Comparison of ENCODE assay signal across 8 mouse cellular contexts in the genomic region with DNA sequence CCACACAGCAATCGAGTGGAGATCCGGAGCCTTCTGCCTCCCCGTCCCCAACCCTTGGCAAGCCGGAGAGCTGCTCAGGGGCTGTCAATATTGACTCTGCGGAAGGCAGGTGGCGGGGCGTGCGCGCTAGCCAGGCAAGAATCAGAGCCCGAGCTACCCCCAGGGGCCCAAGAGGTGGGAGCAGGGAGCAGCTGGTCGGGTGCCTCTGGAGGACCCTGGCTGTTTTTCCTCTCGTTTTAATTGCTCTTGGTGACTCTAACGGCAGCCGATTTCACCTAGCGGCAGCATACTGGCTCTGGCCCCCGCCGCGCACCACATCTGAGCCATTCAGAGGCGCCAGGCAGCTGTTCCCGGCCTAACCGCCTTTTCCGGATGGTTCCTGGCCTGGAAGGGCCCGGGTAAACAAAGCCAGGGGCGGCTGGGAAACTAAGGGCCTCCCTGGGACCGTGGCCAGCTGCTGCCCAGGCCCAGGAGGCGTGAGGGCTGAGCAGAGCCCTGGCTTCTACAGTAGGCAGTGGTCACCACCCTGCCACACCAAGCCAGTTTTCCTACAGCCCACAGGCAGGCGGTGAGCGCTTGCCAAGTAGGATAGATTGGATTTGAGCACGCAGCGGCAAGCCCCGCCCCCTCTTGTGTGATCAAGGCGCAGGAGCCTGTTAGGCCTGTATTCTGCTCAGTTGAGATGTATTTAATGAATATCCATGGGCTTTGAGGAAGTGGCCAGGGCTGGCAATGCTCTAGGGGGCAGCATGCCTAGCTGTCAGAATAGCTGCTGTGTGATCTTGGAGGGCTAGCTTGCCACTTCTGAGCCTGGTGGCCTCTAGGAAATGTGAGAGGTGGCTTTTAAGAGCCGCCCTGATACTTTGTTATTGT.
A peak's percentile ranks its signal among the peaks of the same experiment; 100 is the strongest.
DNase-seq lines count a peak whose midpoint lies in the region; ATAC-seq lines count a peak whose summit lies in the region.

No protein-coding gene starts in this region.

- H3K27ac ChIP-seq in hindbrain, embryonic 12.5 days = peak overlapping the region; percentile 96

- peaks cover 10% of the 10 kb centered on the region; the same call in 1 of the 2 replicates for H3K27me3 ChIP-seq in hindbrain, embryonic 12.5 days
- H3K27me3 ChIP-seq in megakaryocyte, embryonic 14.5 days (replicated peaks) = peaks cover 10% of the 10 kb centered on the region

- peaks cover 98% of the 10 kb centered on the region for H3K4me1 ChIP-seq in hindbrain, embryonic 12.5 days
- H3K4me1 ChIP-seq in megakaryocyte, embryonic 14.5 days = peaks cover 97% of the 10 kb centered on the region

- no peaks in the 10 kb centered on the region for H3K9me3 ChIP-seq in hindbrain, embryonic 12.5 days (replicated peaks)
- no peaks in the 10 kb centered on the region for H3K9me3 ChIP-seq in megakaryocyte, embryonic 14.5 days

- DNase-seq in NIH3T3 (ENCODE audit: low read depth) = peak; percentile 22
- peak; percentile 72 to 80 for DNase-seq in cerebellum, postnatal 14 days
- DNase-seq in gastrocnemius, adult 18-20 months (ENCODE audit: low spot score) = peak; percentile 63
- DNase-seq in layer of hippocampus, postnatal 36 days = peak; percentile 67 to 77
- DNase-seq in right cerebral cortex, postnatal 4 days = peak; percentile 74
- no peak for DNase-seq in c-Kit-positive CD71-positive TER-119-positive erythroid progenitor cells, embryonic 14.5 days (ENCODE audit: low spot score)

- H3K36me3 ChIP-seq in hindbrain, embryonic 12.5 days = no peaks in the 10 kb centered on the region
- H3K36me3 ChIP-seq in megakaryocyte, embryonic 14.5 days (replicated peaks; ENCODE audit: low read length) = no peaks in the 10 kb centered on the region

- peak; percentile 83 for ATAC-seq in hindbrain, embryonic 12.5 days (ENCODE audit: low FRiP score)

- WGBS in hindbrain, embryonic 12.5 days = 2% methylated on average over 33 of the region's 33 CpGs

- H3K9ac ChIP-seq in hindbrain, embryonic 12.5 days = peak overlapping the region; percentile 20; the same call in 1 of the 2 replicates

- H3K4me2 ChIP-seq in hindbrain, embryonic 12.5 days (replicated peaks) = peak overlapping the region; percentile 36

- 0 out of 2 replicates have a peak overlapping the region, but pooled peaks have one; percentile 1 for H3K4me3 ChIP-seq in hindbrain, embryonic 12.5 days
- peak overlapping the region; percentile 62 for H3K4me3 ChIP-seq in megakaryocyte, embryonic 14.5 days (replicated peaks)
